Mouse (Mus musculus) liver, embryonic 14.5 days (tissue): ENCODE data around the gene Mga. TPM values are rescaled to one million over a fixed set of nuclear protein-coding genes. Genes with fewer than 3 reads are reported as not detected.

Source experiments
- ATAC-seq: fragments of 200-750 bp; cut with Nextera tagmentation; 2 replicates; pipeline ENCODE4 v1.8.0; 2017; ENCODE audit warnings: moderate number of reproducible peaks, mild to moderate bottlenecking, moderate library complexity; ENCODE audit not compliant: insufficient read depth
- DNase-seq, 3 experiments: peaks; one replicate each; pipeline ENCODE4 v3.0.0-alpha.2; 2012 to 2013; ENCODE audit warnings: low read depth in 3 of 3, low spot score in 3 of 3
- H3K27ac ChIP-seq: fragments of 300-500 bp; sonication (generic); 2 replicates; pipeline ENCODE4 v1.5.1; 2014; ENCODE audit warnings: moderate library complexity, mild to moderate bottlenecking, control low read depth, inconsistent platforms
- H3K27me3 ChIP-seq: fragments of 300-500 bp; sonication (generic); 2 replicates; pipeline ENCODE4 v1.6.1; 2014; ENCODE audit warnings: mild to moderate bottlenecking, low read length, moderate library complexity; ENCODE audit not compliant: control insufficient read depth, insufficient read depth
- H3K36me3 ChIP-seq: fragments of 300-500 bp; sonication (generic); replicated peaks from 2 replicates; pipeline ENCODE4 v1.6.1; 2014; ENCODE audit warnings: low read depth; ENCODE audit not compliant: control insufficient read depth, insufficient read depth
- H3K4me1 ChIP-seq, 2 experiments: fragments of 200-500 bp in 1 of 2; fragments of 300-500 bp in 1 of 2; sonication (generic) in 1 of 2; replicated peaks; 2 replicates each; pipeline ENCODE4 v1.6.1; 2012 to 2014; ENCODE audit warnings: antibody characterized with exemption in 1 of 2, inconsistent platforms in 1 of 2, low read length in 1 of 2; ENCODE audit not compliant: control insufficient read depth in 2 of 2, insufficient read depth in 2 of 2
- H3K4me2 ChIP-seq: fragments of 300-500 bp; sonication (generic); 2 replicates; pipeline ENCODE4 v1.6.1; 2014; ENCODE audit warnings: low read depth, mild to moderate bottlenecking, control low read depth, moderate library complexity
- H3K4me3 ChIP-seq, 2 experiments: fragments of 200-500 bp in 1 of 2; fragments of 300-500 bp in 1 of 2; sonication (generic) in 1 of 2; 2 replicates each; pipeline ENCODE4 v1.5.1; 2012 to 2014; ENCODE audit warnings: low read depth in 2 of 2, low read length in 2 of 2, mild to moderate bottlenecking in 2 of 2, control low read depth in 1 of 2, inconsistent platforms in 1 of 2, moderate library complexity in 1 of 2; ENCODE audit not compliant: insufficient read depth in 1 of 2
- H3K9ac ChIP-seq: fragments of 300-500 bp; sonication (generic); replicated peaks from 2 replicates; pipeline ENCODE4 v1.6.1; 2014; ENCODE audit warnings: mild to moderate bottlenecking, control low read depth, moderate library complexity
- H3K9me3 ChIP-seq: fragments of 300-500 bp; sonication (generic); 2 replicates; pipeline ENCODE4 v1.6.1; 2016; ENCODE audit warnings: low read length, mixed read lengths; ENCODE audit not compliant: control insufficient read depth
- CTCF ChIP-seq: IDR thresholded peaks from 2 replicates; pipeline ENCODE4 v1.5.1; 2016; ENCODE audit warnings: antibody characterized with exemption, low read depth, control low read depth
- EP300 ChIP-seq: IDR thresholded peaks from 2 replicates; pipeline ENCODE4 v1.6.1; 2016; ENCODE audit warnings: antibody characterized with exemption, low read depth
- whole genome bisulfite sequencing: fragments of 180-500 bp; shearing (Covaris S2); extraction: QIAGEN DNeasy Blood & Tissue Kit; methylation state at CpG from one replicate; pipeline ENCODE4 v1.1.7; 2014; ENCODE audit not compliant: insufficient replicate concordance; 5-methylcytosine and 5-hydroxymethylcytosine counted together
- polyA plus RNA-seq, 2 experiments: library from polyadenylated mRNA; depleted of rRNA in 1 of 2; stranded (reverse) in 1 of 2; unstranded in 1 of 2; fragments of >200 nt; fragmentation: Nextera tagmentation in 1 of 2; extraction: Ambion mirVana in 1 of 2; gene quantifications; 2 replicates each; pipeline versions ENCODE4 v1.2.1 to v1.2.3; 2012 to 2014

Mga gene
- polyA plus RNA-seq, 2 experiments = 4.6 to 6.6 TPM

- no peak for ATAC-seq
- H3K9ac ChIP-seq = no peak overlapping the region
- 70% methylated on average over 6 of the region's 6 CpGs for WGBS
Measured at GRCm38 (mm10) chr2:119986369-119986768, 89.3 kb downstream of the Mga start.

GRCm38 (mm10) chr2:119987441-119987840 lies 90.4 kb downstream of the Mga start:
- TF ChIP-seq CTCF (no peak), EP300 (no peak)
- no peaks in the 10 kb centered on the region for H3K36me3 ChIP-seq
- H3K4me2 ChIP-seq = no peak overlapping the region
- H3K27ac ChIP-seq = no peak overlapping the region
- ATAC-seq (no peak), DNase-seq (no peak)
- 80% methylated on average over 2 of the region's 2 CpGs for WGBS
- no peak overlapping the region for H3K9ac ChIP-seq
- no peak overlapping the region for H3K4me3 ChIP-seq
- H3K9me3 ChIP-seq = no peaks in the 10 kb centered on the region
- H3K27me3 ChIP-seq = no peaks in the 10 kb centered on the region
- no peaks in the 10 kb centered on the region; a peak in 1 of 4 replicates for H3K4me1 ChIP-seq

More at GRCm38 (mm10) chr2:119986369-119986768, 89.3 kb downstream of the Mga start:
- H3K9me3 ChIP-seq = no peaks in the 10 kb centered on the region
- H3K36me3 ChIP-seq = no peaks in the 10 kb centered on the region
- H3K27ac ChIP-seq = no peak overlapping the region
- H3K27me3 ChIP-seq = no peaks in the 10 kb centered on the region
- no peak overlapping the region for H3K4me3 ChIP-seq
- TF ChIP-seq CTCF = no peak
- no peak for TF ChIP-seq EP300
- no peak overlapping the region for H3K4me2 ChIP-seq
- DNase-seq = no peak
- no peaks in the 10 kb centered on the region; a peak in 1 of 4 replicates for H3K4me1 ChIP-seq

GRCm38 (mm10) chr2:119988952-119989351 lies 91.9 kb downstream of the Mga start:
- no peak overlapping the region for H3K27ac ChIP-seq
- 54% methylated on average over 4 of the region's 4 CpGs for WGBS
- DNase-seq = no peak

GRCm38 (mm10) chr2:119990881-119991280 lies 93.9 kb downstream of the Mga start:
- no peak overlapping the region for H3K4me2 ChIP-seq
- no peaks in the 10 kb centered on the region for H3K36me3 ChIP-seq
- H3K9ac ChIP-seq = no peak overlapping the region
- H3K27me3 ChIP-seq = no peaks in the 10 kb centered on the region
- H3K27ac ChIP-seq = no peak overlapping the region
- DNase-seq = no peak
- WGBS = 66% methylated on average over 6 of the region's 6 CpGs
- no peak for ATAC-seq
- H3K9me3 ChIP-seq = no peaks in the 10 kb centered on the region
- H3K4me3 ChIP-seq = no peak overlapping the region
- no peak for TF ChIP-seq EP300
- TF ChIP-seq CTCF = no peak
- no peaks in the 10 kb centered on the region; a peak in 1 of 4 replicates for H3K4me1 ChIP-seq

More at GRCm38 (mm10) chr2:119988952-119989351, 91.9 kb downstream of the Mga start:
- ATAC-seq = no peak
- no peaks in the 10 kb centered on the region for H3K9me3 ChIP-seq
- H3K4me2 ChIP-seq = no peak overlapping the region
- no peak overlapping the region for H3K4me3 ChIP-seq
- no peak overlapping the region for H3K9ac ChIP-seq
- no peaks in the 10 kb centered on the region for H3K36me3 ChIP-seq
- no peaks in the 10 kb centered on the region for H3K27me3 ChIP-seq
- no peak for TF ChIP-seq CTCF
- no peak for TF ChIP-seq EP300
- no peaks in the 10 kb centered on the region; a peak in 1 of 4 replicates for H3K4me1 ChIP-seq

- Histone ChIP-seq H3K9ac (no peak overlapping the region), H3K36me3 (no peaks in the 10 kb centered on the region), H3K27ac (no peak overlapping the region), H3K4me1 (no peaks in the 10 kb centered on the region), H3K4me3 (no peak overlapping the region), H3K4me2 (no peak overlapping the region), H3K9me3 (no peaks in the 10 kb centered on the region), H3K27me3 (no peaks in the 10 kb centered on the region)
- ATAC-seq = no peak
- WGBS = 70% methylated on average over 2 of the region's 2 CpGs
- TF ChIP-seq EP300 (no peak), CTCF (no peak)
- no peak for DNase-seq
Measured at GRCm38 (mm10) chr2:119992349-119992748, 95.3 kb downstream of the Mga start.
